Mouse (Mus musculus) limb, embryonic 14.5 days (tissue): Measurements from ENCODE around the gene Zmym1. TPM values are rescaled to one million over a fixed set of nuclear protein-coding genes. Genes with fewer than 3 reads are reported as not detected.
"Not testable (repeated sequence)": the region's sequence is repeated elsewhere in the genome, so short reads cannot be mapped to it uniquely, and the experiment has no call there.

Experiments
- ATAC-seq: fragments of 200-750 bp; cut with Nextera tagmentation; 2 replicates; pipeline ENCODE4 v1.8.0; 2017; ENCODE audit warnings: low read depth, moderate number of reproducible peaks, moderate TSS enrichment; ENCODE audit not compliant: low FRiP score
- DNase-seq: peaks from one replicate; pipeline ENCODE4 v3.0.0-alpha.2; 2015; ENCODE audit warnings: low spot score
- H3K27ac ChIP-seq: fragments of 300-500 bp; sonication (generic); replicated peaks from 2 replicates; pipeline ENCODE4 v1.5.1; 2014; ENCODE audit warnings: low read depth, mild to moderate bottlenecking, low read length, moderate library complexity, mixed read lengths
- H3K27me3 ChIP-seq: fragments of 300-500 bp; sonication (generic); 2 replicates; pipeline ENCODE4 v1.6.1; 2014; ENCODE audit warnings: low read length, mixed read lengths; ENCODE audit not compliant: control insufficient read depth, insufficient read depth
- H3K36me3 ChIP-seq: fragments of 300-500 bp; sonication (generic); 2 replicates; pipeline ENCODE4 v1.6.1; 2014; ENCODE audit warnings: mild to moderate bottlenecking, low read length, moderate library complexity, mixed read lengths; ENCODE audit not compliant: control insufficient read depth, insufficient read depth
- H3K4me1 ChIP-seq: fragments of 300-500 bp; sonication (generic); 2 replicates; pipeline ENCODE4 v1.6.1; 2014; ENCODE audit warnings: antibody characterized with exemption, low read length, mixed read lengths; ENCODE audit not compliant: control insufficient read depth, insufficient read depth
- H3K4me2 ChIP-seq: fragments of 300-500 bp; sonication (generic); replicated peaks from 2 replicates; pipeline ENCODE4 v1.6.1; 2014; ENCODE audit warnings: low read depth, mild to moderate bottlenecking, low read length, moderate library complexity; ENCODE audit not compliant: severe bottlenecking
- H3K4me3 ChIP-seq: fragments of 300-500 bp; sonication (generic); replicated peaks from 2 replicates; pipeline ENCODE4 v1.5.1; 2014; ENCODE audit warnings: low read length
- H3K9ac ChIP-seq: fragments of 300-500 bp; sonication (generic); 2 replicates; pipeline ENCODE4 v1.6.1; 2014; ENCODE audit warnings: mild to moderate bottlenecking, low read depth, low read length, moderate library complexity; ENCODE audit not compliant: severe bottlenecking
- H3K9me3 ChIP-seq: fragments of 300-500 bp; sonication (generic); 2 replicates; pipeline ENCODE4 v1.6.1; 2016; ENCODE audit warnings: low read length; ENCODE audit not compliant: control insufficient read depth
- POLR2A ChIP-seq: fragments of 200-500 bp; IDR thresholded peaks from 2 replicates; pipeline ENCODE4 v1.8.0; 2012; ENCODE audit warnings: inconsistent platforms, mild to moderate bottlenecking, moderate library complexity, borderline replicate concordance; ENCODE audit not compliant: insufficient read depth, insufficient read length; ENCODE audit errors: extremely low read depth
- WGBS: fragments of 180-500 bp; shearing (Covaris S2); extraction: QIAGEN DNeasy Blood & Tissue Kit; methylation state at CpG from one replicate; pipeline ENCODE4 v1.1.7; 2014; 5-methylcytosine and 5-hydroxymethylcytosine counted together
- polyA plus RNA-seq, 2 experiments: library from polyadenylated mRNA; depleted of rRNA in 1 of 2; stranded (reverse) in 1 of 2; unstranded in 1 of 2; fragments of >200 nt; fragmentation: Nextera tagmentation in 1 of 2; extraction: Ambion mirVana in 1 of 2; gene quantifications; 2 replicates each; pipeline versions ENCODE4 v1.2.1 to v1.2.3; 2012 to 2014

Gene Zmym1
- polyA plus RNA-seq, 2 experiments = 11.5 to 23.3 TPM

DNA sequence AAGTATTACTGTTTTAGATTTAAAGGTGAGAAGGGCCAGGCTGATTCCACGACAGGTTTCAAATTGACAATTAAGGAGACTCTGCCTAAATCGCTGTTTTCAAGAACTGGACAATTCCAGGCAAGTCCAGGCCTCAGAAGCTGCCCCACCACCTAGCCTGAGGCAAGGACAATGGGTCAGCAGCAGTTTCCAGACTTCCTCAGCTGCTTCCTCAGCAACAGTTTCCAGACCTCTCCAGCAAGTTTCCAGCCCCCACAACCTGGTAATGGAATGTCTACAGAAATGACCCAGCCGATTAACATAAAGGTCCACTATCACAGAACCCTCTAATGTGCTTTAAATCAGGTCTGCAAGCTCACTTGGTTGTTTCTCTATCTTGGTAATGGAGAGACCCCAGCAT, 56.6 kb downstream of the Zmym1 start:
- no peaks in the 10 kb centered on the region; the same call in 1 of the 2 replicates for H3K4me1 ChIP-seq
- 70% methylated on average over 3 of the region's 3 CpGs for WGBS
- ATAC-seq = no peak
- no peak overlapping the region for H3K4me3 ChIP-seq
- H3K27me3 ChIP-seq = no peaks in the 10 kb centered on the region
- no peaks in the 10 kb centered on the region for H3K9me3 ChIP-seq
- no peak overlapping the region for H3K9ac ChIP-seq
- no peak for TF ChIP-seq POLR2A
- H3K4me2 ChIP-seq = peak overlapping the region; percentile 51
- no peak for DNase-seq
- no peak overlapping the region for H3K27ac ChIP-seq
- H3K36me3 ChIP-seq = no peaks in the 10 kb centered on the region

DNA sequence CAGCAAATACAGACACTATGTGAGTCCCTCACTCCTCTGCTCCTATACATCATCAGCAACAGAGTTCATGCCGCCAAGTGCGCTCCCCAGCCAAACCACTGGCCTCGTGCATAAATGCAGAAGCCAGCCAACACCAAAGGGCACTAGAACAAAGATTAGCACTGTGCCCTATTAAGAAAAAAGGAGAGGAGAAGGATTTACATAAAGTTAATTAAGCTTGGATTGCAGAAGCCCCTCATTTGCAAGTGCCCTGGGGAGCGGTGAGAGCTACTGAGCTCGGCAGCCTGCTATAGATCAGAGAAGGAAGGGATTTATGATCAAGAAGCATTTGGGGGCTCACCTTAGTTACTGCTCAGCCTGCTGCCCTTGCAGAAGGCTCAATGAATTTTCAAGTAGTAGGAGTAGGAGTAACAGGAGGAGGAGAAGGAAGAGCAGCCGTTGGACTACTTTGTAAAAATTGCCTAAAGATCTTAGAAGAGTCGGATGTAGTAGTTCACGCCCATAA, 60.3 kb downstream of the Zmym1 start:
- no peak for ATAC-seq
- no peak for DNase-seq
- H3K27me3 ChIP-seq = no peaks in the 10 kb centered on the region
- WGBS = 39% methylated on average over 8 of the region's 8 CpGs
- no peak for TF ChIP-seq POLR2A
- H3K36me3 ChIP-seq = no peaks in the 10 kb centered on the region
- H3K4me2 ChIP-seq = no peak overlapping the region
- no peaks in the 10 kb centered on the region; the same call in 1 of the 2 replicates for H3K4me1 ChIP-seq
- H3K9ac ChIP-seq = no peak overlapping the region
- no peak overlapping the region for H3K4me3 ChIP-seq
- H3K27ac ChIP-seq = no peak overlapping the region
- H3K9me3 ChIP-seq = no peaks in the 10 kb centered on the region

DNA sequence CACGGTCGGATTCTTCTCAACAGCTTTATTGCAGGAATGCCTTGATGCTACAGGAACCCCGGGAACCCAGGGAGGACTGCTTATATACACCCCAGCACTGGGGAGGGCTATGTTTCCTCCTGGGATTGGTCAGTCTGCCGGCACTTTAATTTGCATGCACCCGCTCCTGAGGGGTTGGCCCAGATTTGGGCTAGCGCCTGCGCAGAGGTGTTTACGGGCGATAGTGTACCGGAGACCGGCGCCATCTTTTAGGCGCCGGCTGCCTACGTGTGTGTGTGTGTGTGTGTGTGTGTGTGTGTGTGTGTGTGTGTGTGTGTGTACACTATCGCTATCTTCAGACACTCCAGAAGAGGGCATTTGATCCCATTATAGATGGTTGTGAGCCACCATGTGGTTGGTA, 61.6 kb downstream of the Zmym1 start:
- H3K27me3 ChIP-seq, H3K4me2 ChIP-seq, H3K36me3 ChIP-seq, H3K4me3 ChIP-seq, ATAC-seq, H3K9ac ChIP-seq, DNase-seq, H3K27ac ChIP-seq, H3K9me3 ChIP-seq, H3K4me1 ChIP-seq: not testable (repeated sequence)
- WGBS = 95% methylated on average over 16 of the region's 16 CpGs

Other genes with a start within 250 kb of the Zmym1 start
- 23.0 and 24.0 TPM in 2 replicates for gene Zmym4, start 93.0 kb downstream of the Zmym1 start, polyA plus RNA-seq (2012; rRNA removed)
- 20.0 and 24.1 TPM in 2 replicates for gene Zmym4, start 93.0 kb downstream of the Zmym1 start, polyA plus RNA-seq (2014; fragmentation: Nextera tagmentation; extraction: Ambion mirVana)
- gene Sfpq, start 39.8 kb downstream of the Zmym1 start, polyA plus RNA-seq (2012; rRNA removed) = 192 and 272 TPM in 2 replicates
- 106 and 122 TPM in 2 replicates for gene Sfpq, start 39.8 kb downstream of the Zmym1 start, polyA plus RNA-seq (2014; fragmentation: Nextera tagmentation; extraction: Ambion mirVana)
- gene Zmym6, start 16.2 kb upstream of the Zmym1 start, polyA plus RNA-seq (2012; rRNA removed) = 29.2 and 34.4 TPM in 2 replicates
- gene Zmym6, start 16.2 kb upstream of the Zmym1 start, polyA plus RNA-seq (2014; fragmentation: Nextera tagmentation; extraction: Ambion mirVana) = 18.7 and 26.0 TPM in 2 replicates
- gene Tmem35b, start 62.5 kb upstream of the Zmym1 start, polyA plus RNA-seq (2012; rRNA removed) = 12.9 and 13.8 TPM in 2 replicates
- gene Tmem35b, start 62.5 kb upstream of the Zmym1 start, polyA plus RNA-seq (2014; fragmentation: Nextera tagmentation; extraction: Ambion mirVana) = 12.5 and 15.1 TPM in 2 replicates
- gene Dlgap3, start 108.1 kb upstream of the Zmym1 start, polyA plus RNA-seq (2012; rRNA removed) = 1.4 and 1.7 TPM in 2 replicates
- 1.1 and 1.4 TPM in 2 replicates for gene Dlgap3, start 108.1 kb upstream of the Zmym1 start, polyA plus RNA-seq (2014; fragmentation: Nextera tagmentation; extraction: Ambion mirVana)
- gene Smim12, start 182.6 kb upstream of the Zmym1 start, polyA plus RNA-seq (2012; rRNA removed) = 29.7 and 31.7 TPM in 2 replicates
- gene Smim12, start 182.6 kb upstream of the Zmym1 start, polyA plus RNA-seq (2014; fragmentation: Nextera tagmentation; extraction: Ambion mirVana) = 50.7 and 53.3 TPM in 2 replicates